Mouse (Mus musculus) kidney, adult 8-10 months (tissue): ENCODE measurements around the gene Terf2.
"Not testable (repeated sequence)": the region's sequence is repeated elsewhere in the genome, so short reads cannot be mapped to it uniquely, and the experiment has no call there.

ENCODE experiments used
- DNase-seq, 2 experiments: peaks; one replicate each; pipeline ENCODE4 v3.0.0; 2022

The Terf2 gene

DNA sequence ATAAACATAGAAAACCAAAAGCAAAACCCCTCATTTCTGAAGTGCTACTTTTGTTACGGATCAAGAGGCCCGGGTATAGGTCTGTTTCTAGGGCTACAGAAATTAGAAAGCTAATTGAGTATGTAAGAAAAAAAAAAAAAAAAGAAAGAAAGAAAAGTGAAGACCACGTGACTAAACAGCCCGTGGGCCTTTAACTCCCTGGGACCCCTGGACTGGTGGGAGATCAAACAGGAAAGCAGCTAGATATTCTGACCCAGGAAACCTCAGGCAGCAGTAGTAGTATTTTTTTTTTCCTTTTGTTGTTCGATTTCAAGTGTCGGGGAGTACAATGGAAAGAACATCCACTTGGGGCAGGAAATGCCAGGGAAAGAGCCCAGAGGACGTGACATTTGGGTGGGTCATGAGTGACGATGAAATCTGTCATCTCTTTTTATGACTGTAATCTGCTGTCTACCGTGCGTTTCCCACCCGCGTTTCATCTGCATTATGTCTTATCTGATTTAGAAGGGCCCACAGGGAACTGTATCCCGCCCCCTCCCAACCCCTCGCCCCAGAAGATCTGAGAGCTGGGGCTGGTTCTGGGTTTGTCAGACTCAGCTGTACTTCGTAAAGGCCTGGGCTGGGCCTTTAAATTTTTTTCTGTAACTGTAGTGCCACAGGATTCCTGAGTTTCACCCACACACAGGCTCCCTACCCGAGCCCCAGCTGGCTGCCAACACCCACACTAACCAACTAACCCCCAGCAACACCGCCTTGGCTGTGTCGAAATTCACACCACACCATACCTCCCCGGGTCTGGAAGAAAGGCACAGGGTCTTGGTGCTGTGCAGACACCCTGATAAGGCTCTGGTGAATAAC, 18.0 kb upstream of the Terf2 start:
- DNase-seq, result no peak

GRCm38 (mm10) chr8:107113209-107113608, 16.9 kb upstream of the Terf2 start:
- no peak for DNase-seq

- no peak for DNase-seq
Observed at GRCm38 (mm10) chr8:107111340-107112105, 15.2 kb upstream of the Terf2 start.

DNA sequence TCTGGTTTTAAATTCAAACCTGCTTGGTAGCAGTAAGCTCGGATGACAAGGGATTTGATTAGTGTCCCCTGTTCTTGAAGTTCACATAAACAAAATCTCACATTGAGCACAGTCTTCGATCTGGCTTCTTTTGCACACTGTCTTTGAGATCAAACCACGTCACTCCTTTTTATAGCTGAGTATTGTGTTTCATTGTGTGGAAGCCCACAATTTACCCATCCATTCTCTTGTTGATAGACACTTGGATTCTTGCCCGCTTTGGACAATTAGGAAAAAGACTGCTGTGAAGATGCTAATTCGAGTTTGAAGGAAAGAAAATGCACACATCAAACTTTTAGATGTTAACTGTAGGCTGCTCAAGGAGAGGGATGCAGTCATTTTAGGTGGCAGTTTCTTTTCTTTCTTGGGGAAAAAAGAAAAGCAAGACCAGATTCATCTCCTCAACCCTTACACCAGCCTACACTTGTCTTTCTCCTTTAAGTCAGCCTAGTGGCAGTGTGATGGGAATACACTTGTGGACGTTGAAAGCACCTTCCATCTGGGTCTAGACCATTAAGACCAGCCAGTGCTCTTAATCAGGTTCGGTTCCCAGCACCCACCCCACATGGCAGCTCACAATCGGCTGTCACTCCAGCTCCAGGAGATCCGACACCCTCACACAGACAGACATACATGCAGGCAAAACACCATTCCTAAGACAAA, 14.4 kb upstream of the Terf2 start:
- no peak for DNase-seq

- DNase-seq, result no peak
Observed at GRCm38 (mm10) chr8:107109816-107110435, 13.6 kb upstream of the Terf2 start.

- DNase-seq, result no peak
Observed at GRCm38 (mm10) chr8:107108978-107109720, 12.8 kb upstream of the Terf2 start.

GRCm38 (mm10) chr8:107108089-107108488, 11.7 kb upstream of the Terf2 start:
- DNase-seq, result not testable (repeated sequence)

- DNase-seq, result peak in 1 of 2 experiments; percentile 80
Observed at GRCm38 (mm10) chr8:107104547-107104946, 8.2 kb upstream of the Terf2 start.

DNA sequence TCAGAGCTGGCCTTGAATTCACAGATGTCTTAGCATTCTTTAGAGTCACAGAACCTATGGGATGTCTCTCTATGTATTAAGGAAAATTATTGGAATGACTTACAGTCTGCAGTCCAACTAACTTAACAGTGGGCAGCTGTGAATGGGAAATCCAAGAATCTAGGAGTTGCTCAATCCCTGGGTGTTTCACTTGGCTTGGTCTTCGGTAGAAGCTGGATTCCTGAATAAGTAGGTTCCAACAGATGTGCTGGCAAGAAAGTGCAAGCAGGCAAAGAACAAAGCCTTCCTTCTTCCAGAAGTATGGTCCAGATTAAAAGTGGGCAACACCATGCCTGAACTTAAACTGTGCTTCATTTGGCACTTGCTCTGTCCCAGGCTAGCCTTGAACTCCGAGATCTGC, 4.3 kb upstream of the Terf2 start:
- no peak for DNase-seq

GRCm38 (mm10) chr8:107095717-107096365, 506 bp downstream of the Terf2 start:
- no peak for DNase-seq

DNA sequence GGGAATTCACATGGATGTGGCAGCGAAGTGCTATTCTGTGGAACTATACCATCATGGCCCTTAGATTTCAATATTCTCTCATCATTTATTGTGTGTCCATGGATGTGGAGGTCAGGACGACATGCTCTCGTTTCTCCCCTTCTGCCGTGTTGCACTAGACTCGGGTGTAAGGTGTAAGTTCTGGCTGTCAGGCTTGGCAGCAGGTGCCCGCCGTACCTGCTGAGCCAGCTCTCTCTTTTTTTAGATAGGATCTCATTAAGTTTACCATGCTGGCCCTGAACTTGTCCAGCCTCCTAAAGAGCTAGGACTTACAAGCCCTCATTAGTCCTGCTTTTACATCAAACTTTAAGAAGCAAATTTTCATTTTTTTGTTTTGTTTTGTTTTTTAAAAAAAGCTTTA, 5.8 kb downstream of the Terf2 start:
- DNase-seq, result no peak

GRCm38 (mm10) chr8:107088526-107089063, 7.8 kb downstream of the Terf2 start:
- DNase-seq, result no peak

DNA sequence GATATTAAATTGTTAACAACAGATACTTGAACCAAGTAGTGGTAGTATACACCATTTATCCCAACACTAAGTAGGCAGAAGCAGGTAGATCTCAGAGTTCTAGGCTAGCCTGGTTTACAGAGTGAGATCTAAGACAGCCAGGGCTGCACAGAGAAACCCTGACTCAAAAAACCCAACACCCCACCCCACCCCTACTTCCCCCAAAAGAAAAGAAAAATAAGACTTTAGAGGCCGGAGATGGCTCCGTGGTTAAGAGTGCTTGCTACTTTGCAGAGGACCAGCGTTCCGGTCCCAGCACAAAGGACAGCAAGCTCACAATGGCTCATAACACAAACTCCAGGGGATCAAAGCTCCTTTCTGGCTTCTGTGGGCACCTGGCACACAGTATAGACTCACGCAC, 10.3 kb downstream of the Terf2 start:
- no peak for DNase-seq

DNA sequence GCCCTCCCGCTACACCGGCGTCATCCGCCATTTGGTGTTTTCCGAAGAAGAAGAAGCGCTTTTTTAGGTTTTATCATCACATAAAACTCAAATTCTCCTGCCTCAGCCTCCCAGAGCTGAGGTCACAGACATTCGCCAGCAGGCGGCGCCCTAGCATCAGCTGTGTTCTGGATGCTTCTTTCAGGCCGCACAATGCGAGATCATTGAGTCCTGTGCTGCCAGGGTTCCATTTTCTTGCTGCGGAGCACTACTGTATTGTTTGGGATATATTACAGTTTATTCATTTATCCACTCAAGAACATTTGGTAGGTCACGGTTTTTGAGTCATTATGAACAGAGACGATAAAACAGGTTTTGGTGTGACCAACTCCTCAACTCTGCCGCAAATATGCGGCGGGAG, 11.0 kb downstream of the Terf2 start:
- DNase-seq, result no peak

- no peak for DNase-seq
Observed at GRCm38 (mm10) chr8:107076239-107076888, 20.0 kb downstream of the Terf2 start.

GRCm38 (mm10) chr8:107074128-107074527, 22.2 kb downstream of the Terf2 start:
- DNase-seq, result no peak

GRCm38 (mm10) chr8:107073706-107074105, 22.6 kb downstream of the Terf2 start:
- DNase-seq, result no peak

DNA sequence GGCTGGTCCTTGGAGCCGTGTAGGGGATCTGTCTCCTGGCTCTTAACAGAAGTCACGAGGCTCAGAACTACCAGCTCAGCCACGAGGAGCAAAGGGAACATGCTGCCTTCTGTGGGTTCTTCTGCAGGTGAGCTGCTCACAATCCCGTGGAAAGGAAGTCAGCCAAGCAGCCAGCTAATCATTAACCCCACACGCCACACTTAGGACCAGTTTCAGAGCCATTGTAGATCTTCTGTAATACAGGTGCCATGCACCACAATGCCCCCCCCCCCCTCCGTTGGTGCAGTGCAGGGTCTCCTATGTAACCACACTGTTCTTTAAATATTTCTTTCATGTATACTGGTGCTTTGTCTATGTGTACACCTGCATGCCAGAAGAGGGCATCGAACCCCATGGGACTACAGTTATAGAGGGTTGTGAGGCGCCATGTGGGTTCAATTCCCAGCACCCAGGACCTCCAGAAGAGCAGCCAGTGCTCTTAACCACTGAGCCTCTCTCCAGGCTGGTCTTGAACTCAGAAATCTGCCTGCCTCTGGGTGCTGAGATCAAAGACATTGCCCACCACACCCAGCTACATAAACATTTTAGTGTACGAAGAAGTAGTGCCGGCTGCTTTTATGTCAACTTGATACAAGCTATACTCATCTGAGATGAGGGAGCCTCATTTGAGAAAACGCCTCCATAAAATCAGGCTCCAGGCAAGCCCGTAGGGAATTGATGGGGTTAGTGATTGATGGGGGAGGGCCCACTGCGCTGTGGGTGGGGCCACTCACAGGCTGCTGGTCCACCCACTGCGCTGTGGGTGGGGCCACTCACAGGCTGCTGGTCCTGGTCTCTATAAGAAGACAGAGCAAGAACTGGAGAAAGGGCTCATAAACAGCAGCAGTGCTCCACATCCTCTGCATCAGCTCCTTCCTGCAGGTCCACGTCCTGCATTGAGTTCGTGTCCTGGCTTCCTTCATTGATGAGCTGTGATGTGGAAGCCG, 30.5 kb downstream of the Terf2 start, which contains the start of gene Tmed6:
TSS of gene Tmed6 (minus strand) at position 134 of the 986 bp plus-strand sequence.
- DNase-seq, result peak; percentile 89 to 90

DNA sequence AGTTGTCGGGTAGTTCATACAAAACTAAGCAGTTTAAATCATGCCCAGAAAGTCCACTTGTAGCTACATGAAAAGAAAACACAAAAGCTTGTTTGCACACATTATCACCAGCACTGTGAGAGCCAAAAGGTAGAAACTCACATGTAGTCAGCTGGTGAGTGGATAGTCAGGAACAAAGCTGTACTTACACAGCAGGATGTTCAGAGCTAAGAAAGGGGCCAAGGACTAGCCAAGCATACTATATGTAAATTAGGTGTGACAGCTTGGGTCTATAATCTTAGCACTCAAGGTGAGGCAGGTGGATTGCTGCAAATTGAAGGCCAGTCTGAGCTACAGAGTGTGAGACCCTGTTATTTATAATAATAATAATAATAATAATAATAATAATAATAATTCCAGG, 33.7 kb downstream of the Terf2 start:
- no peak for DNase-seq
